Mouse (Mus musculus): ENCODE measurements around the gene Rbm14. TPM values are rescaled to one million over a fixed set of nuclear protein-coding genes. Genes with fewer than 3 reads are reported as not detected.
A peak's percentile ranks its signal among the peaks of the same experiment; 100 is the strongest.

Gene Rbm14
- polyA plus RNA-seq (2012; rRNA removed) = 69.9 and 98.5 TPM in 2 replicates
- polyA plus RNA-seq (2014; fragmentation: Nextera tagmentation; extraction: Ambion mirVana) = 69.8 and 71.9 TPM in 2 replicates

- H3K36me3 ChIP-seq (ENCODE audit: control insufficient read depth, insufficient read depth, low read length) = no peaks in the 10 kb centered on the region
- peaks cover 21% of the 10 kb centered on the region for H3K4me1 ChIP-seq (ENCODE audit: control insufficient read depth, insufficient read depth, low read length)
- ATAC-seq (ENCODE audit: low FRiP score, low read depth) (peak; percentile 98), DNase-seq (ENCODE audit: low spot score) (peak; percentile 99)
- H3K4me3 ChIP-seq (replicated peaks; ENCODE audit: low read length) = peak within 1 kb of the TSS; percentile 91
- WGBS = under 1% methylated on average over 83 of the region's 83 CpGs
- peak within 1 kb of the TSS; percentile 93 for H3K4me2 ChIP-seq (replicated peaks; ENCODE audit: low read depth, low read length, severe bottlenecking)
- H3K27ac ChIP-seq (replicated peaks; ENCODE audit: low read depth, low read length) = peak within 1 kb of the TSS; percentile 95
- TF ChIP-seq POLR2A (IDR thresholded peaks at IDR 0.05; ENCODE audit: borderline replicate concordance, extremely low read depth, insufficient read depth, insufficient read length) = peak; percentile 95; the same call in 1 of the 2 replicates
- H3K9ac ChIP-seq (ENCODE audit: low read depth, low read length, severe bottlenecking) = peak within 1 kb of the TSS; percentile 88
- no peaks in the 10 kb centered on the region for H3K27me3 ChIP-seq (ENCODE audit: control insufficient read depth, insufficient read depth, low read length)
- H3K9me3 ChIP-seq (ENCODE audit: control insufficient read depth, low read length) = no peaks in the 10 kb centered on the region
Observed at GRCm38 (mm10) chr19:4811063-4811908, at the start of gene Rbm14, which contains the start of gene Gm21992. Rbm14 (minus strand) TSS chr19:4811634. Gm21992 (minus strand) TSS chr19:4811612.

DNA sequence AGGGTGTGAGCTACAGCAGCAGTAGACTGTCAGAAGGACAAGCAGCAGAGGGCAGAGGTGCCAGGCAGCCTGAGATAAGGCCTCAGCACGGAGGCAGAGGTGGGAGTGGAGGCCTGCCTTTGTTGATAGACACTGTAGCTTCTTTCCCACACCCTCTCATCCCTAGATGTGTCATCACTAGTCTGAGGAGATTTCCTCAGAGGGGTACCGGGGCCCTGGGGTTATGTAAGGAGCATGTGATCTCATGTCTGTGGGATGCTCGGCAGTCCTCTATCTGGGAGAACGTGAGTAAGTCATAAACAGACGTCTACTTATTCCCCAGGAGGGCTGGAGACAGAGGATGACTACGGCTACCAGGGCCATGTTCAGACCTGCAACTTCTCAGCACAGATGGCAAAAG lies 47.6 kb upstream of the Rbm14 start:
- H3K4me1 ChIP-seq (ENCODE audit: control insufficient read depth, insufficient read depth, low read length) = peaks cover 4% of the 10 kb centered on the region; the same call in 1 of the 2 replicates
- no peaks in the 10 kb centered on the region for H3K27me3 ChIP-seq (ENCODE audit: control insufficient read depth, insufficient read depth, low read length)
- WGBS = 61% methylated on average over 6 of the region's 6 CpGs

GRCm38 (mm10) chr19:4855951-4856350 lies 44.5 kb upstream of the Rbm14 start:
- 84% methylated on average over 4 of the region's 4 CpGs for WGBS
- peak overlapping the region; percentile 96; the same call in 1 of the 2 replicates for H3K4me2 ChIP-seq (replicated peaks; ENCODE audit: low read depth, low read length, severe bottlenecking)
- TF ChIP-seq POLR2A (IDR thresholded peaks at IDR 0.05; ENCODE audit: borderline replicate concordance, extremely low read depth, insufficient read depth, insufficient read length) = no peak
- H3K4me1 ChIP-seq (ENCODE audit: control insufficient read depth, insufficient read depth, low read length) = peaks cover 4% of the 10 kb centered on the region; the same call in 1 of the 2 replicates
- no peak overlapping the region for H3K27ac ChIP-seq (replicated peaks; ENCODE audit: low read depth, low read length)
- H3K9me3 ChIP-seq (ENCODE audit: control insufficient read depth, low read length) = no peaks in the 10 kb centered on the region
- H3K9ac ChIP-seq (ENCODE audit: low read depth, low read length, severe bottlenecking) = no peak overlapping the region
- H3K27me3 ChIP-seq (ENCODE audit: control insufficient read depth, insufficient read depth, low read length) = no peaks in the 10 kb centered on the region
- H3K36me3 ChIP-seq (ENCODE audit: control insufficient read depth, insufficient read depth, low read length) = 0 out of 2 replicates have a peak, but pooled peaks cover 2% of the 10 kb centered on the region
- 0 out of 2 replicates have a peak overlapping the region, but pooled peaks have one; percentile 61 for H3K4me3 ChIP-seq (replicated peaks; ENCODE audit: low read length)
- DNase-seq (ENCODE audit: low spot score) (no peak), ATAC-seq (ENCODE audit: low FRiP score, low read depth) (no peak)

More for the DNA sequence above, 47.6 kb upstream of the Rbm14 start:
- no peak overlapping the region for H3K4me2 ChIP-seq (replicated peaks; ENCODE audit: low read depth, low read length, severe bottlenecking)
- TF ChIP-seq POLR2A (IDR thresholded peaks at IDR 0.05; ENCODE audit: borderline replicate concordance, extremely low read depth, insufficient read depth, insufficient read length) = no peak
- DNase-seq (ENCODE audit: low spot score) (no peak), ATAC-seq (ENCODE audit: low FRiP score, low read depth) (no peak)
- no peak overlapping the region for H3K9ac ChIP-seq (ENCODE audit: low read depth, low read length, severe bottlenecking)
- H3K36me3 ChIP-seq (ENCODE audit: control insufficient read depth, insufficient read depth, low read length) = 0 out of 2 replicates have a peak, but pooled peaks cover 2% of the 10 kb centered on the region
- no peak overlapping the region for H3K4me3 ChIP-seq (replicated peaks; ENCODE audit: low read length)
- H3K27ac ChIP-seq (replicated peaks; ENCODE audit: low read depth, low read length) = no peak overlapping the region
- no peaks in the 10 kb centered on the region for H3K9me3 ChIP-seq (ENCODE audit: control insufficient read depth, low read length)

GRCm38 (mm10) chr19:4855470-4855820 lies 44.0 kb upstream of the Rbm14 start:
- DNase-seq (ENCODE audit: low spot score) = no peak
- WGBS = 2% methylated on average over 14 of the region's 14 CpGs
- ATAC-seq (ENCODE audit: low FRiP score, low read depth) = no peak
- Histone ChIP-seq H3K27ac (replicated peaks; ENCODE audit: low read depth, low read length) (no peak overlapping the region), H3K4me2 (replicated peaks; ENCODE audit: low read depth, low read length, severe bottlenecking) (peak overlapping the region; percentile 96), H3K27me3 (ENCODE audit: control insufficient read depth, insufficient read depth, low read length) (no peaks in the 10 kb centered on the region), H3K4me1 (ENCODE audit: control insufficient read depth, insufficient read depth, low read length) (peaks cover 4% of the 10 kb centered on the region; the same call in 1 of the 2 replicates), H3K9me3 (ENCODE audit: control insufficient read depth, low read length) (no peaks in the 10 kb centered on the region), H3K36me3 (ENCODE audit: control insufficient read depth, insufficient read depth, low read length) (0 out of 2 replicates have a peak, but pooled peaks cover 2% of the 10 kb centered on the region), H3K4me3 (replicated peaks; ENCODE audit: low read length) (peak overlapping the region; percentile 61), H3K9ac (ENCODE audit: low read depth, low read length, severe bottlenecking) (peak overlapping the region; percentile 68)
- no peak for TF ChIP-seq POLR2A (IDR thresholded peaks at IDR 0.05; ENCODE audit: borderline replicate concordance, extremely low read depth, insufficient read depth, insufficient read length)
